Mouse (Mus musculus) liver, embryonic 12.5 days (tissue): Measurements from ENCODE around the gene Gpc6. TPM values are rescaled to one million over a fixed set of nuclear protein-coding genes. Genes with fewer than 3 reads are reported as not detected.

Experiments used
- ATAC-seq: fragments of 200-750 bp; cut with Nextera tagmentation; 2 replicates; pipeline ENCODE4 v1.8.0; 2017; ENCODE audit warnings: moderate number of reproducible peaks, mild to moderate bottlenecking, moderate library complexity
- H3K27ac ChIP-seq: fragments of 300-500 bp; sonication (generic); 2 replicates; pipeline ENCODE4 v1.5.1; 2016; ENCODE audit warnings: mild to moderate bottlenecking
- H3K27me3 ChIP-seq: fragments of 300-500 bp; sonication (generic); replicated peaks from 2 replicates; pipeline ENCODE4 v1.6.1; 2016; ENCODE audit warnings: mild to moderate bottlenecking, moderate library complexity
- H3K36me3 ChIP-seq: fragments of 300-500 bp; sonication (generic); 2 replicates; pipeline ENCODE4 v1.6.1; 2016; ENCODE audit warnings: mild to moderate bottlenecking, moderate library complexity
- H3K4me1 ChIP-seq: fragments of 300-500 bp; sonication (generic); 2 replicates; pipeline ENCODE4 v1.6.1; 2016
- H3K4me2 ChIP-seq: fragments of 300-500 bp; sonication (generic); 2 replicates; pipeline ENCODE4 v1.6.1; 2016; ENCODE audit warnings: mild to moderate bottlenecking, moderate library complexity
- H3K4me3 ChIP-seq: fragments of 300-500 bp; sonication (generic); 2 replicates; pipeline ENCODE4 v1.5.1; 2016; ENCODE audit warnings: mild to moderate bottlenecking, moderate library complexity
- H3K9ac ChIP-seq: fragments of 300-500 bp; sonication (generic); 2 replicates; pipeline ENCODE4 v1.6.1; 2016; ENCODE audit warnings: mild to moderate bottlenecking, moderate library complexity
- H3K9me3 ChIP-seq: fragments of 300-500 bp; sonication (generic); replicated peaks from 2 replicates; pipeline ENCODE4 v1.6.1; 2016; ENCODE audit warnings: mild to moderate bottlenecking, moderate library complexity
- WGBS: fragments of 180-500 bp; shearing (Covaris S2); methylation state at CpG from one replicate; pipeline ENCODE4 v1.1.7; 2016; ENCODE audit not compliant: insufficient replicate concordance; 5-methylcytosine and 5-hydroxymethylcytosine counted together
- polyA plus RNA-seq: library from polyadenylated mRNA; unstranded; fragments of >200 nt; fragmentation: Nextera tagmentation; extraction: Ambion mirVana; gene quantifications from 2 replicates; pipeline ENCODE4 v1.2.1, GENCODE M21; 2016

The Gpc6 gene
- polyA plus RNA-seq, 1 experiment from 2014 or later = 8.4 TPM

- no peak overlapping the region for H3K9ac ChIP-seq
- H3K9me3 ChIP-seq = no peaks in the 10 kb centered on the region; the same call in 1 of the 2 replicates
- no peak overlapping the region for H3K27ac ChIP-seq
- H3K36me3 ChIP-seq = no peaks in the 10 kb centered on the region
- ATAC-seq = no peak
- H3K4me1 ChIP-seq = no peaks in the 10 kb centered on the region
- H3K4me2 ChIP-seq = no peak overlapping the region
- H3K27me3 ChIP-seq = no peaks in the 10 kb centered on the region
- 71% methylated on average over 6 of the region's 6 CpGs for WGBS
- no peak overlapping the region for H3K4me3 ChIP-seq
Observed at GRCm38 (mm10) chr14:117961267-117961666, 1036.2 kb downstream of the Gpc6 start.

GRCm38 (mm10) chr14:117961844-117962243 is 1036.7 kb downstream of the Gpc6 start:
- Histone ChIP-seq H3K9me3 (no peaks in the 10 kb centered on the region; the same call in 1 of the 2 replicates), H3K9ac (no peak overlapping the region), H3K27ac (no peak overlapping the region), H3K4me2 (no peak overlapping the region), H3K4me1 (no peaks in the 10 kb centered on the region), H3K27me3 (no peaks in the 10 kb centered on the region), H3K4me3 (no peak overlapping the region), H3K36me3 (no peaks in the 10 kb centered on the region)
- WGBS = 68% methylated on average over 6 of the region's 6 CpGs
- no peak for ATAC-seq

GRCm38 (mm10) chr14:117962453-117962852 is 1037.3 kb downstream of the Gpc6 start:
- H3K4me3 ChIP-seq = no peak overlapping the region
- no peaks in the 10 kb centered on the region for H3K27me3 ChIP-seq
- 44% methylated on average over 4 of the region's 4 CpGs for WGBS
- H3K4me1 ChIP-seq = no peaks in the 10 kb centered on the region
- no peaks in the 10 kb centered on the region; the same call in 1 of the 2 replicates for H3K9me3 ChIP-seq
- no peak overlapping the region for H3K9ac ChIP-seq
- H3K27ac ChIP-seq = no peak overlapping the region
- no peak for ATAC-seq
- no peaks in the 10 kb centered on the region for H3K36me3 ChIP-seq
- H3K4me2 ChIP-seq = no peak overlapping the region

- no peak overlapping the region for H3K27ac ChIP-seq
- H3K36me3 ChIP-seq = no peaks in the 10 kb centered on the region
- H3K27me3 ChIP-seq = no peaks in the 10 kb centered on the region
- WGBS = 66% methylated on average over 5 of the region's 5 CpGs
- no peak overlapping the region for H3K4me3 ChIP-seq
- H3K4me1 ChIP-seq = no peaks in the 10 kb centered on the region
- no peak overlapping the region for H3K4me2 ChIP-seq
- no peaks in the 10 kb centered on the region for H3K9me3 ChIP-seq
- no peak for ATAC-seq
- H3K9ac ChIP-seq = no peak overlapping the region
Observed at GRCm38 (mm10) chr14:117972576-117972975, 1047.5 kb downstream of the Gpc6 start.

GRCm38 (mm10) chr14:117981532-117981931 is 1056.4 kb downstream of the Gpc6 start:
- Histone ChIP-seq H3K36me3 (no peaks in the 10 kb centered on the region), H3K27ac (no peak overlapping the region), H3K4me1 (no peaks in the 10 kb centered on the region), H3K9me3 (no peaks in the 10 kb centered on the region), H3K27me3 (no peaks in the 10 kb centered on the region), H3K4me2 (no peak overlapping the region), H3K4me3 (no peak overlapping the region), H3K9ac (no peak overlapping the region)
- 87% methylated on average over 10 of the region's 10 CpGs for WGBS
- no peak for ATAC-seq

- Histone ChIP-seq H3K27ac (no peak overlapping the region), H3K4me1 (no peaks in the 10 kb centered on the region), H3K27me3 (no peaks in the 10 kb centered on the region), H3K4me3 (no peak overlapping the region), H3K9ac (no peak overlapping the region), H3K9me3 (no peaks in the 10 kb centered on the region), H3K36me3 (no peaks in the 10 kb centered on the region), H3K4me2 (no peak overlapping the region)
- WGBS = 73% methylated on average over 10 of the region's 10 CpGs
- no peak for ATAC-seq
Observed at GRCm38 (mm10) chr14:117988444-117988843, 1063.3 kb downstream of the Gpc6 start.

GRCm38 (mm10) chr14:117990203-117990602 is 1065.1 kb downstream of the Gpc6 start:
- no peaks in the 10 kb centered on the region for H3K4me1 ChIP-seq
- H3K27ac ChIP-seq = no peak overlapping the region
- no peak overlapping the region for H3K9ac ChIP-seq
- no peaks in the 10 kb centered on the region for H3K27me3 ChIP-seq
- ATAC-seq = no peak
- 49% methylated on average over 8 of the region's 8 CpGs for WGBS
- no peaks in the 10 kb centered on the region for H3K36me3 ChIP-seq
- no peaks in the 10 kb centered on the region for H3K9me3 ChIP-seq
- no peak overlapping the region for H3K4me2 ChIP-seq
- H3K4me3 ChIP-seq = no peak overlapping the region

GRCm38 (mm10) chr14:117992600-117993256 is 1067.6 kb downstream of the Gpc6 start:
- Histone ChIP-seq H3K36me3 (no peaks in the 10 kb centered on the region), H3K9me3 (0 out of 2 replicates have a peak, but pooled peaks cover 2% of the 10 kb centered on the region), H3K4me1 (no peaks in the 10 kb centered on the region), H3K4me3 (no peak overlapping the region), H3K27me3 (no peaks in the 10 kb centered on the region), H3K9ac (no peak overlapping the region), H3K27ac (no peak overlapping the region), H3K4me2 (no peak overlapping the region)
- no peak for ATAC-seq
- WGBS = 45% methylated on average over 8 of the region's 8 CpGs

- Histone ChIP-seq H3K4me2 (no peak overlapping the region), H3K4me3 (no peak overlapping the region), H3K36me3 (no peaks in the 10 kb centered on the region), H3K27ac (no peak overlapping the region), H3K27me3 (no peaks in the 10 kb centered on the region), H3K9me3 (0 out of 2 replicates have a peak, but pooled peaks cover 2% of the 10 kb centered on the region), H3K4me1 (no peaks in the 10 kb centered on the region), H3K9ac (no peak overlapping the region)
- 64% methylated on average over 6 of the region's 6 CpGs for WGBS
- ATAC-seq = no peak
Observed at GRCm38 (mm10) chr14:117993845-117994244, 1068.7 kb downstream of the Gpc6 start.

GRCm38 (mm10) chr14:118004434-118004833 is 1079.3 kb downstream of the Gpc6 start:
- ATAC-seq = no peak
- Histone ChIP-seq H3K4me3 (no peak overlapping the region), H3K27me3 (peaks cover 6% of the 10 kb centered on the region; the same call in 1 of the 2 replicates), H3K9me3 (no peaks in the 10 kb centered on the region), H3K4me1 (no peaks in the 10 kb centered on the region), H3K9ac (no peak overlapping the region), H3K36me3 (no peaks in the 10 kb centered on the region), H3K4me2 (no peak overlapping the region), H3K27ac (no peak overlapping the region)
- WGBS = 73% methylated on average over 10 of the region's 10 CpGs

GRCm38 (mm10) chr14:118005697-118006096 is 1080.6 kb downstream of the Gpc6 start:
- no peak for ATAC-seq
- 24% methylated on average over 5 of the region's 5 CpGs for WGBS
- 0 out of 2 replicates have a peak, but pooled peaks cover 6% of the 10 kb centered on the region for H3K27me3 ChIP-seq
- H3K36me3 ChIP-seq = no peaks in the 10 kb centered on the region
- no peak overlapping the region for H3K9ac ChIP-seq
- H3K4me2 ChIP-seq = no peak overlapping the region
- H3K4me1 ChIP-seq = no peaks in the 10 kb centered on the region
- no peak overlapping the region for H3K4me3 ChIP-seq
- H3K9me3 ChIP-seq = no peaks in the 10 kb centered on the region
- H3K27ac ChIP-seq = no peak overlapping the region

GRCm38 (mm10) chr14:118009541-118009940 is 1084.4 kb downstream of the Gpc6 start:
- no peaks in the 10 kb centered on the region for H3K36me3 ChIP-seq
- H3K4me1 ChIP-seq = no peaks in the 10 kb centered on the region
- WGBS = 65% methylated on average over 9 of the region's 9 CpGs
- H3K9me3 ChIP-seq = no peaks in the 10 kb centered on the region
- no peak overlapping the region for H3K4me3 ChIP-seq
- no peak overlapping the region for H3K27ac ChIP-seq
- no peaks in the 10 kb centered on the region for H3K27me3 ChIP-seq
- no peak overlapping the region for H3K4me2 ChIP-seq
- no peak for ATAC-seq
- H3K9ac ChIP-seq = no peak overlapping the region

- no peaks in the 10 kb centered on the region for H3K36me3 ChIP-seq
- H3K27me3 ChIP-seq = no peaks in the 10 kb centered on the region; the same call in 1 of the 2 replicates
- H3K27ac ChIP-seq = no peak overlapping the region
- no peaks in the 10 kb centered on the region for H3K4me1 ChIP-seq
- WGBS = 62% methylated on average over 8 of the region's 8 CpGs
- ATAC-seq = no peak
- H3K4me2 ChIP-seq = no peak overlapping the region
- no peaks in the 10 kb centered on the region for H3K9me3 ChIP-seq
- H3K4me3 ChIP-seq = no peak overlapping the region
- no peak overlapping the region for H3K9ac ChIP-seq
Observed at GRCm38 (mm10) chr14:118013237-118013636, 1088.1 kb downstream of the Gpc6 start.
